Mouse (Mus musculus) embryonic facial prominence, embryonic 11.5 days (tissue): Measurements from ENCODE around the gene Tyms. TPM values are rescaled to one million over a fixed set of nuclear protein-coding genes. Genes with fewer than 3 reads are reported as not detected.
A peak's percentile ranks its signal among the peaks of the same experiment; 100 is the strongest.

ENCODE experiments used
- ATAC-seq: fragments of 200-750 bp; cut with Nextera tagmentation; replicated peaks from 2 replicates; pipeline ENCODE4 v1.8.0; 2017; ENCODE audit warnings: low read depth; ENCODE audit not compliant: insufficient number of reproducible peaks, low FRiP score, low TSS enrichment
- DNase-seq: peaks from one replicate; pipeline ENCODE4 v3.0.0-alpha.2; 2015; ENCODE audit warnings: low spot score
- H3K27ac ChIP-seq: fragments of 300-500 bp; sonication (generic); replicated peaks from 2 replicates; pipeline ENCODE4 v1.5.1; 2014; ENCODE audit warnings: mild to moderate bottlenecking, low read depth, low read length, control low read depth
- H3K27me3 ChIP-seq: fragments of 300-500 bp; sonication (generic); 2 replicates; pipeline ENCODE4 v1.6.1; 2014; ENCODE audit warnings: mild to moderate bottlenecking, low read length, moderate library complexity, mixed read lengths; ENCODE audit not compliant: control insufficient read depth, insufficient read depth
- H3K36me3 ChIP-seq: fragments of 300-500 bp; sonication (generic); replicated peaks from 2 replicates; pipeline ENCODE4 v1.6.1; 2014; ENCODE audit warnings: low read depth, mild to moderate bottlenecking, low read length, moderate library complexity, mixed read lengths; ENCODE audit not compliant: control insufficient read depth, insufficient read depth
- H3K4me1 ChIP-seq: fragments of 300-500 bp; sonication (generic); 2 replicates; pipeline ENCODE4 v1.6.1; 2014; ENCODE audit warnings: low read length, mixed read lengths; ENCODE audit not compliant: control insufficient read depth, insufficient read depth
- H3K4me2 ChIP-seq: fragments of 300-500 bp; sonication (generic); 2 replicates; pipeline ENCODE4 v1.6.1; 2014; ENCODE audit warnings: low read depth, mild to moderate bottlenecking, control low read depth, low read length, moderate library complexity
- H3K4me3 ChIP-seq: fragments of 300-500 bp; sonication (generic); 2 replicates; pipeline ENCODE4 v1.5.1; 2014; ENCODE audit warnings: low read depth, low read length, control low read depth
- H3K9ac ChIP-seq: fragments of 300-500 bp; sonication (generic); replicated peaks from 2 replicates; pipeline ENCODE4 v1.6.1; 2014; ENCODE audit warnings: mild to moderate bottlenecking, control low read depth, low read length
- H3K9me3 ChIP-seq: fragments of 300-500 bp; sonication (generic); replicated peaks from 2 replicates; pipeline ENCODE4 v1.6.1; 2016; ENCODE audit warnings: mild to moderate bottlenecking, low read length, inconsistent platforms, mixed read lengths; ENCODE audit not compliant: control insufficient read depth
- WGBS: fragments of 180-500 bp; shearing (Covaris S2); extraction: QIAGEN DNeasy Blood & Tissue Kit; methylation state at CpG from one replicate; pipeline ENCODE4 v1.1.7; 2014; 5-methylcytosine and 5-hydroxymethylcytosine counted together
- polyA plus RNA-seq: library from polyadenylated mRNA; unstranded; fragments of >200 nt; fragmentation: Nextera tagmentation; extraction: Ambion mirVana; gene quantifications from 2 replicates; pipeline ENCODE4 v1.2.1, GENCODE M21; 2014

Tyms gene
- polyA plus RNA-seq, result 409 and 418 TPM in 2 replicates

- H3K9me3 ChIP-seq, result no peaks in the 10 kb centered on the region
- H3K9ac ChIP-seq, result peak within 1 kb of the TSS; percentile 93
- under 1% methylated on average over 43 of the region's 45 CpGs for WGBS
- peak within 1 kb of the TSS; percentile 81 for H3K27ac ChIP-seq
- no peaks in the 10 kb centered on the region for H3K4me1 ChIP-seq
- no peaks in the 10 kb centered on the region for H3K27me3 ChIP-seq
- DNase-seq (peak; percentile 91), ATAC-seq (peak; percentile 90)
- H3K36me3 ChIP-seq, result no peaks in the 10 kb centered on the region; the same call in 1 of the 2 replicates
- peak within 1 kb of the TSS; percentile 84 for H3K4me3 ChIP-seq
- peak within 1 kb of the TSS; percentile 59 for H3K4me2 ChIP-seq
Measured at GRCm38 (mm10) chr5:30072825-30073821, at the start of gene Tyms. Tyms (minus strand) TSS chr5:30073617.

GRCm38 (mm10) chr5:30122481-30122880 lies 49.1 kb upstream of the Tyms start:
- Histone ChIP-seq H3K9me3 (no peaks in the 10 kb centered on the region), H3K36me3 (peaks cover 14% of the 10 kb centered on the region), H3K27me3 (no peaks in the 10 kb centered on the region), H3K9ac (no peak overlapping the region), H3K27ac (no peak overlapping the region), H3K4me3 (no peak overlapping the region), H3K4me2 (no peak overlapping the region), H3K4me1 (no peaks in the 10 kb centered on the region)
- DNase-seq (no peak), ATAC-seq (no peak)
- whole genome bisulfite sequencing, result 89% methylated on average over 6 of the region's 6 CpGs

- H3K4me3 ChIP-seq, result no peak overlapping the region
- no peak overlapping the region for H3K4me2 ChIP-seq
- no peaks in the 10 kb centered on the region for H3K4me1 ChIP-seq
- H3K36me3 ChIP-seq, result peaks cover 14% of the 10 kb centered on the region
- no peak overlapping the region for H3K9ac ChIP-seq
- no peaks in the 10 kb centered on the region for H3K27me3 ChIP-seq
- DNase-seq, result no peak
- 88% methylated on average over 7 of the region's 7 CpGs for WGBS
- H3K9me3 ChIP-seq, result no peaks in the 10 kb centered on the region
- no peak overlapping the region for H3K27ac ChIP-seq
- ATAC-seq, result no peak
Measured at GRCm38 (mm10) chr5:30120106-30120505, 46.7 kb upstream of the Tyms start.

- Histone ChIP-seq H3K36me3 (peaks cover 11% of the 10 kb centered on the region), H3K4me3 (no peak overlapping the region), H3K4me1 (no peaks in the 10 kb centered on the region), H3K27me3 (no peaks in the 10 kb centered on the region), H3K9me3 (no peaks in the 10 kb centered on the region), H3K9ac (no peak overlapping the region), H3K4me2 (no peak overlapping the region), H3K27ac (no peak overlapping the region)
- WGBS, result 91% methylated on average over 6 of the region's 6 CpGs
- ATAC-seq (no peak), DNase-seq (no peak)
Measured at GRCm38 (mm10) chr5:30119163-30119562, 45.7 kb upstream of the Tyms start.

- Histone ChIP-seq H3K4me3 (no peak overlapping the region), H3K9me3 (no peaks in the 10 kb centered on the region), H3K27me3 (peaks cover 8% of the 10 kb centered on the region; the same call in 1 of the 2 replicates), H3K27ac (no peak overlapping the region), H3K4me2 (no peak overlapping the region), H3K36me3 (peaks cover 11% of the 10 kb centered on the region), H3K9ac (no peak overlapping the region), H3K4me1 (no peaks in the 10 kb centered on the region; the same call in 1 of the 2 replicates)
- ATAC-seq, result no peak
- 74% methylated on average over 1 of the region's 1 CpGs for WGBS
- no peak for DNase-seq
Measured at GRCm38 (mm10) chr5:30118018-30118417, 44.6 kb upstream of the Tyms start.

- no peak for ATAC-seq
- Histone ChIP-seq H3K9me3 (no peaks in the 10 kb centered on the region), H3K27me3 (peaks cover 13% of the 10 kb centered on the region; the same call in 1 of the 2 replicates), H3K4me2 (no peak overlapping the region), H3K4me1 (peaks cover 6% of the 10 kb centered on the region; the same call in 1 of the 2 replicates), H3K9ac (no peak overlapping the region), H3K4me3 (no peak overlapping the region), H3K36me3 (peaks cover 4% of the 10 kb centered on the region), H3K27ac (no peak overlapping the region)
- WGBS, result 23% methylated on average over 10 of the region's 10 CpGs
- no peak for DNase-seq
Measured at GRCm38 (mm10) chr5:30115718-30116117, 42.3 kb upstream of the Tyms start.

- Histone ChIP-seq H3K9ac (peak overlapping the region; percentile 69), H3K9me3 (no peaks in the 10 kb centered on the region), H3K27me3 (peaks cover 13% of the 10 kb centered on the region), H3K4me1 (peaks cover 14% of the 10 kb centered on the region), H3K36me3 (peaks cover 4% of the 10 kb centered on the region), H3K4me2 (peak overlapping the region; percentile 94), H3K4me3 (peak overlapping the region; percentile 55), H3K27ac (no peak overlapping the region)
- 2% methylated on average over 28 of the region's 28 CpGs for WGBS
- DNase-seq (no peak), ATAC-seq (no peak)
Measured at GRCm38 (mm10) chr5:30114761-30115140, 41.3 kb upstream of the Tyms start.
